Mouse (Mus musculus): ENCODE data around the gene Tmprss9. TPM values are rescaled to one million over a fixed set of nuclear protein-coding genes. Genes with fewer than 3 reads are reported as not detected.
"Not testable (repeated sequence)": the region's sequence is repeated elsewhere in the genome, so short reads cannot be mapped to it uniquely, and the experiment has no call there.

Tmprss9 gene
- polyA plus RNA-seq, 1 experiment = 0.33 TPM

DNA sequence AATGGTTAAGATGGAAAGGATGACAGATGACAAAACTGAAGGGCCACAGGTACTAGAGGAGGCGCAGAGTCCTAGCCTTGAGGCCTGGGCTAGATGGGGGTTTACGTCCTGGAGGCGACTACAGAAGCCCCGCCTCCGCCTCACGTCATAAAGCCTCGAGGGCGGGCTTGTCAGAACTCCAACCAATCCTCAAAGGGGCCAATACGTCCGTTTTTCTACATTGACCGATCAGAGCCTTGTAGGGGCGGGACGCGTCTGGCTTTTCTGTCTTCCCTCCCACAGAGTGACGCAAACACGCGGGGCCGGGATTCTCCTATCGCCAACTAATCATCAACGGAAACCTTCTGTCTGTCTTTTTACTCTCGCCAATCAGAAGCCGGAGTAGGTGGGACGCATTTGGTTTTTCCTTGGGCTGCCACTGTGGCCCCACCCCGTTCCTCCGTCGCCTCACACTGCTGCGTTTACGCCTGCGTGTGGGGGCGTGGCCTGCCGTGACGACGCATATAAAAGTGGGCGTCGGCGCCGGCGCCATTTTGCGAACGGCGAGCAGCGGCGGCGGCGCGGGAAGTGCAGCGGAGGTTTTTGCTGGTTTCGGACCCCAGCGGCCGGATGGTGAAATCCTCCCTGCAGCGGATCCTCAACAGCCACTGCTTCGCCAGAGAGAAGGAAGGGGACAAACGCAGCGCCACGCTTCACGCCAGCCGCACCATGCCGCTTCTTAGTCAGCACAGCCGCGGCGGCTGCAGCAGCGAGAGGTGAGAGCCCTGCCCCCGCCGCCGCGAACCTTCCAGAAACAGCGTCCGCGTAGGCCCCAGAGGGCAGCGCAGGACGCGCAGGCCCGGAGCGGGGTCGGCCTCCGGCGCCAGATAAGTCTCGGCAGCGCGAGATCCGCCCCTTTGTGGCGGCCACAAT is 45.2 kb upstream of the Tmprss9 start, which contains the start of gene Oaz1:
Oaz1 (plus strand) TSS at position 506 of the 912 bp plus-strand sequence.
- Histone ChIP-seq H3K27ac (ENCODE audit: insufficient read depth, low read depth, low read length) (peak within 1 kb of the TSS; percentile 92), H3K27me3 (replicated peaks; ENCODE audit: control insufficient read depth, insufficient read depth, low read length) (no peaks in the 10 kb centered on the region), H3K4me3 (ENCODE audit: insufficient read depth, low read depth, low read length) (peak within 1 kb of the TSS; percentile 80), H3K4me1 (ENCODE audit: control insufficient read depth, insufficient read depth, low read length) (peaks cover 26% of the 10 kb centered on the region), H3K36me3 (ENCODE audit: control insufficient read depth, insufficient read depth, low read length) (no peaks in the 10 kb centered on the region)
- peak; percentile 100 for DNase-seq
- under 1% methylated on average over 82 of the region's 82 CpGs for WGBS
- TF ChIP-seq POLR2A (IDR thresholded peaks at IDR 0.05; ENCODE audit: low read depth, low read length) (peak; percentile 69), CTCF (conservative IDR thresholded peaks at IDR 0.05; ENCODE audit: insufficient read depth, insufficient read length, low read depth, low read length) (no peak)

DNA sequence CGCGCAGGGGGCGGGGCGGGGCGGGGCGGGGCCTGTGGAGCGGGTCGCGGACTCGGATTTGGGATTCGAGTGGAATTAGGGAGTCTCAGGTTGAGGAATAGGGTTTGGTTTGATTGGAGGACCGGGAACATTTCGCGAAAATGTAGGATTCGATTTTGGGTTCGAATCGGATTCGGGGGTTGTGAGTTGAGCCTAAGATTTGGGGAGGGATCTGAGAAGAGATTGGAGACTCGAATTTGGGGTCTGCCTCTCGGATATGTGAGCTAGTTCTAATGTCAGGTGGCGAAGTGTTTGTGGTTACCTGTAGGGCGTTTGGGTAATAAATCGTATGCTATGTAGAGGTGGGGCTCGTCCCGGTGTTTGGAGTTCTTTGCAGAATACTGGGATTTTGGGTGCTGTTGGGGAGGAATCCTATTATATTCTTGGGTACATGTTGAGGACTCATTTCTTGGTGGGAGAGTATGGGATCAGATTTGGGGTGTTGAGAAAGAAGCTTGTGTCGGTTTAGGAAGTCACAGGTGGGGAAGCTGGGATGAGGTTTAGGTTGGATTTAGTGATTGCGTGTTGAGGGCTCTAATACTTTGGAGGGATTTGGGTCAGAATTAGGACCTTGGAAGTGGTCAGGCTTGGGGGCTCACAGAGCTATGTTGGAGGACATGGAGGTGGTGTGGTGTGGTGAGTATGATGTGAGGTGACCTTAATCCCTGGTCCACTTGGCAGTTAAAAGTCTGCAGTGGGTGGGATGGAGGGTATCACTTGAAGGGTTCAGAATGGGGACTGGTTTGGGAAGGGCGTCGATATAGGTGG is 44.4 kb upstream of the Tmprss9 start:
- Histone ChIP-seq H3K27ac (ENCODE audit: insufficient read depth, low read depth, low read length) (no peak overlapping the region), H3K4me1 (ENCODE audit: control insufficient read depth, insufficient read depth, low read length) (peaks cover 26% of the 10 kb centered on the region), H3K36me3 (ENCODE audit: control insufficient read depth, insufficient read depth, low read length) (no peaks in the 10 kb centered on the region), H3K27me3 (replicated peaks; ENCODE audit: control insufficient read depth, insufficient read depth, low read length) (no peaks in the 10 kb centered on the region), H3K4me3 (ENCODE audit: insufficient read depth, low read depth, low read length) (peak overlapping the region; percentile 80)
- WGBS = 3% methylated on average over 29 of the region's 29 CpGs
- no peak for TF ChIP-seq POLR2A (IDR thresholded peaks at IDR 0.05; ENCODE audit: low read depth, low read length)
- no peak for TF ChIP-seq CTCF (conservative IDR thresholded peaks at IDR 0.05; ENCODE audit: insufficient read depth, insufficient read length, low read depth, low read length)
- no peak for DNase-seq

- TF ChIP-seq CTCF (conservative IDR thresholded peaks at IDR 0.05; ENCODE audit: insufficient read depth, insufficient read length, low read depth, low read length) (no peak), POLR2A (IDR thresholded peaks at IDR 0.05; ENCODE audit: low read depth, low read length) (no peak)
- Histone ChIP-seq H3K27me3 (replicated peaks; ENCODE audit: control insufficient read depth, insufficient read depth, low read length) (no peaks in the 10 kb centered on the region), H3K4me3 (ENCODE audit: insufficient read depth, low read depth, low read length) (peak overlapping the region; percentile 80), H3K4me1 (ENCODE audit: control insufficient read depth, insufficient read depth, low read length) (peaks cover 26% of the 10 kb centered on the region), H3K27ac (ENCODE audit: insufficient read depth, low read depth, low read length) (no peak overlapping the region), H3K36me3 (ENCODE audit: control insufficient read depth, insufficient read depth, low read length) (no peaks in the 10 kb centered on the region)
- 35% methylated on average over 10 of the region's 10 CpGs for WGBS
- DNase-seq = peak; percentile 18
Observed at GRCm38 (mm10) chr10:80827870-80828420, 43.7 kb upstream of the Tmprss9 start.

- not testable (repeated sequence) for H3K4me3 ChIP-seq (ENCODE audit: insufficient read depth, low read depth, low read length)
- 53% methylated on average over 9 of the region's 9 CpGs for WGBS
Observed at GRCm38 (mm10) chr10:80828587-80828986, 43.1 kb upstream of the Tmprss9 start.

GRCm38 (mm10) chr10:80829359-80830278 is 42.0 kb upstream of the Tmprss9 start:
- H3K4me3 ChIP-seq (ENCODE audit: insufficient read depth, low read depth, low read length) = no peak overlapping the region
- DNase-seq = no peak
- no peak overlapping the region for H3K27ac ChIP-seq (ENCODE audit: insufficient read depth, low read depth, low read length)
- H3K4me1 ChIP-seq (ENCODE audit: control insufficient read depth, insufficient read depth, low read length) = peaks cover 18% of the 10 kb centered on the region
- TF ChIP-seq CTCF (conservative IDR thresholded peaks at IDR 0.05; ENCODE audit: insufficient read depth, insufficient read length, low read depth, low read length) (no peak), POLR2A (IDR thresholded peaks at IDR 0.05; ENCODE audit: low read depth, low read length) (no peak)
- H3K27me3 ChIP-seq (replicated peaks; ENCODE audit: control insufficient read depth, insufficient read depth, low read length) = no peaks in the 10 kb centered on the region
- 29% methylated on average over 1 of the region's 1 CpGs for WGBS
- no peaks in the 10 kb centered on the region for H3K36me3 ChIP-seq (ENCODE audit: control insufficient read depth, insufficient read depth, low read length)

More at GRCm38 (mm10) chr10:80828587-80828986, 43.1 kb upstream of the Tmprss9 start:
- H3K4me1 ChIP-seq (ENCODE audit: control insufficient read depth, insufficient read depth, low read length) = peaks cover 26% of the 10 kb centered on the region
- not testable (repeated sequence) for DNase-seq; H3K36me3 ChIP-seq (ENCODE audit: control insufficient read depth, insufficient read depth, low read length); H3K27me3 ChIP-seq (replicated peaks; ENCODE audit: control insufficient read depth, insufficient read depth, low read length); H3K27ac ChIP-seq (ENCODE audit: insufficient read depth, low read depth, low read length)

- Histone ChIP-seq H3K27me3 (replicated peaks; ENCODE audit: control insufficient read depth, insufficient read depth, low read length) (no peaks in the 10 kb centered on the region), H3K27ac (ENCODE audit: insufficient read depth, low read depth, low read length) (no peak overlapping the region), H3K4me3 (ENCODE audit: insufficient read depth, low read depth, low read length) (no peak overlapping the region), H3K36me3 (ENCODE audit: control insufficient read depth, insufficient read depth, low read length) (no peaks in the 10 kb centered on the region), H3K4me1 (ENCODE audit: control insufficient read depth, insufficient read depth, low read length) (peaks cover 18% of the 10 kb centered on the region)
- DNase-seq = peak; percentile 93
- WGBS = 14% methylated on average over 9 of the region's 9 CpGs
- no peak for TF ChIP-seq CTCF (conservative IDR thresholded peaks at IDR 0.05; ENCODE audit: insufficient read depth, insufficient read length, low read depth, low read length)
Observed at GRCm38 (mm10) chr10:80831136-80831535, 40.5 kb upstream of the Tmprss9 start.
